Mouse (Mus musculus) lung, postnatal 0 days (tissue): ENCODE data around the gene Zic2.

Experiments used
- CTCF ChIP-seq: IDR thresholded peaks from 2 replicates; pipeline ENCODE4 v1.5.1; 2016; ENCODE audit warnings: antibody characterized with exemption, mild to moderate bottlenecking
- EP300 ChIP-seq: IDR thresholded peaks from 2 replicates; pipeline ENCODE4 v1.6.1; 2016; ENCODE audit warnings: antibody characterized with exemption, mild to moderate bottlenecking, control low read depth

GRCm38 (mm10) chr14:122432558-122432957 lies 42.7 kb upstream of the Zic2 start:
- TF ChIP-seq CTCF (no peak), EP300 (no peak)
